Mouse (Mus musculus): ENCODE measurements around the gene Ptpa. TPM values are rescaled to one million over a fixed set of nuclear protein-coding genes. Genes with fewer than 3 reads are reported as not detected.
"Not testable (repeated sequence)": the region's sequence is repeated elsewhere in the genome, so short reads cannot be mapped to it uniquely, and the experiment has no call there.

The Ptpa gene
- polyA plus RNA-seq, 1 experiment, result 83.1 TPM

GRCm38 (mm10) chr2:30413038-30413973 is 2.5 kb upstream of the Ptpa start:
- TF ChIP-seq CTCF (IDR thresholded peaks at IDR 0.05; ENCODE audit: low read depth, low read length) (no peak), POLR2A (IDR thresholded peaks at IDR 0.05; ENCODE audit: insufficient read depth, low read length) (no peak), EP300 (IDR thresholded peaks at IDR 0.05; ENCODE audit: insufficient read depth, low read depth, low read length) (no peak)
- H3K9me3 ChIP-seq (replicated peaks; ENCODE audit: control insufficient read depth, insufficient read depth, low read length, poor library complexity, severe bottlenecking), result no peaks in the 10 kb centered on the region
- no peak overlapping the region for H3K27ac ChIP-seq (ENCODE audit: insufficient read depth, low read length)
- no peak overlapping the region for H3K9ac ChIP-seq (ENCODE audit: low read depth, poor library complexity, severe bottlenecking)
- no peaks in the 10 kb centered on the region for H3K27me3 ChIP-seq (ENCODE audit: control insufficient read depth, insufficient read depth, low read length, poor library complexity, severe bottlenecking)
- H3K36me3 ChIP-seq (ENCODE audit: control insufficient read depth, insufficient read depth, low read length, poor library complexity, severe bottlenecking), result no peaks in the 10 kb centered on the region
- H3K4me3 ChIP-seq (ENCODE audit: low read depth, low read length), result no peak overlapping the region
- no peaks in the 10 kb centered on the region for H3K4me1 ChIP-seq (ENCODE audit: control insufficient read depth, insufficient read depth, low read length)

GRCm38 (mm10) chr2:30414101-30414500 is 1.7 kb upstream of the Ptpa start:
- TF ChIP-seq POLR2A (IDR thresholded peaks at IDR 0.05; ENCODE audit: insufficient read depth, low read length), result no peak
- no peak for TF ChIP-seq CTCF (IDR thresholded peaks at IDR 0.05; ENCODE audit: low read depth, low read length)
- Histone ChIP-seq H3K9ac (ENCODE audit: low read depth, poor library complexity, severe bottlenecking) (no peak overlapping the region), H3K27me3 (ENCODE audit: control insufficient read depth, insufficient read depth, low read length, poor library complexity, severe bottlenecking) (no peaks in the 10 kb centered on the region), H3K4me1 (ENCODE audit: control insufficient read depth, insufficient read depth, low read length) (no peaks in the 10 kb centered on the region), H3K4me3 (ENCODE audit: low read depth, low read length) (no peak overlapping the region), H3K9me3 (replicated peaks; ENCODE audit: control insufficient read depth, insufficient read depth, low read length, poor library complexity, severe bottlenecking) (no peaks in the 10 kb centered on the region), H3K27ac (ENCODE audit: insufficient read depth, low read length) (no peak overlapping the region), H3K36me3 (ENCODE audit: control insufficient read depth, insufficient read depth, low read length, poor library complexity, severe bottlenecking) (no peaks in the 10 kb centered on the region)

- Histone ChIP-seq H3K27ac (ENCODE audit: insufficient read depth, low read length) (no peak overlapping the region), H3K4me1 (ENCODE audit: control insufficient read depth, insufficient read depth, low read length) (no peaks in the 10 kb centered on the region), H3K36me3 (ENCODE audit: control insufficient read depth, insufficient read depth, low read length, poor library complexity, severe bottlenecking) (no peaks in the 10 kb centered on the region), H3K9me3 (replicated peaks; ENCODE audit: control insufficient read depth, insufficient read depth, low read length, poor library complexity, severe bottlenecking) (no peaks in the 10 kb centered on the region), H3K9ac (ENCODE audit: low read depth, poor library complexity, severe bottlenecking) (peak overlapping the region; percentile 98), H3K4me3 (ENCODE audit: low read depth, low read length) (peak overlapping the region; percentile 77), H3K27me3 (ENCODE audit: control insufficient read depth, insufficient read depth, low read length, poor library complexity, severe bottlenecking) (no peaks in the 10 kb centered on the region)
- TF ChIP-seq CTCF (IDR thresholded peaks at IDR 0.05; ENCODE audit: low read depth, low read length), result no peak
- TF ChIP-seq POLR2A (IDR thresholded peaks at IDR 0.05; ENCODE audit: insufficient read depth, low read length), result no peak
- TF ChIP-seq EP300 (IDR thresholded peaks at IDR 0.05; ENCODE audit: insufficient read depth, low read depth, low read length), result no peak
Observed at GRCm38 (mm10) chr2:30414681-30415080, 1.2 kb upstream of the Ptpa start.

- no peaks in the 10 kb centered on the region for H3K4me1 ChIP-seq (ENCODE audit: control insufficient read depth, insufficient read depth, low read length)
- TF ChIP-seq EP300 (IDR thresholded peaks at IDR 0.05; ENCODE audit: insufficient read depth, low read depth, low read length) (0 out of 2 replicates have a peak, but pooled peaks have one; percentile 52), CTCF (IDR thresholded peaks at IDR 0.05; ENCODE audit: low read depth, low read length) (no peak), POLR2A (IDR thresholded peaks at IDR 0.05; ENCODE audit: insufficient read depth, low read length) (no peak)
- no peaks in the 10 kb centered on the region for H3K27me3 ChIP-seq (ENCODE audit: control insufficient read depth, insufficient read depth, low read length, poor library complexity, severe bottlenecking)
- H3K27ac ChIP-seq (ENCODE audit: insufficient read depth, low read length), result peak within 1 kb of the TSS; percentile 27
- H3K9me3 ChIP-seq (replicated peaks; ENCODE audit: control insufficient read depth, insufficient read depth, low read length, poor library complexity, severe bottlenecking), result no peaks in the 10 kb centered on the region
- H3K4me3 ChIP-seq (ENCODE audit: low read depth, low read length), result peak within 1 kb of the TSS; percentile 86
- H3K9ac ChIP-seq (ENCODE audit: low read depth, poor library complexity, severe bottlenecking), result peak within 1 kb of the TSS; percentile 98
- no peaks in the 10 kb centered on the region for H3K36me3 ChIP-seq (ENCODE audit: control insufficient read depth, insufficient read depth, low read length, poor library complexity, severe bottlenecking)
Observed at GRCm38 (mm10) chr2:30415157-30415935, 493 bp upstream of the Ptpa start, which contains the start of gene Crat. TSS of gene Crat (minus strand) at chr2:30415813.

- peak overlapping the region; percentile 98 for H3K9ac ChIP-seq (ENCODE audit: low read depth, poor library complexity, severe bottlenecking)
Observed at GRCm38 (mm10) chr2:30416649-30416965, 768 bp downstream of the Ptpa start.

GRCm38 (mm10) chr2:30417154-30417553 is 1.3 kb downstream of the Ptpa start:
- Histone ChIP-seq H3K9ac (ENCODE audit: low read depth, poor library complexity, severe bottlenecking) (peak overlapping the region; percentile 98; the same call in 1 of the 2 replicates), H3K4me3 (ENCODE audit: low read depth, low read length) (0 out of 2 replicates have a peak overlapping the region, but pooled peaks have one; percentile 9)
- not testable (repeated sequence) for H3K27ac ChIP-seq (ENCODE audit: insufficient read depth, low read length); H3K9me3 ChIP-seq (replicated peaks; ENCODE audit: control insufficient read depth, insufficient read depth, low read length, poor library complexity, severe bottlenecking); H3K4me1 ChIP-seq (ENCODE audit: control insufficient read depth, insufficient read depth, low read length); H3K36me3 ChIP-seq (ENCODE audit: control insufficient read depth, insufficient read depth, low read length, poor library complexity, severe bottlenecking); H3K27me3 ChIP-seq (ENCODE audit: control insufficient read depth, insufficient read depth, low read length, poor library complexity, severe bottlenecking)

More at GRCm38 (mm10) chr2:30416649-30416965, 768 bp downstream of the Ptpa start:
- peak overlapping the region; percentile 86 for H3K4me3 ChIP-seq (ENCODE audit: low read depth, low read length)
- H3K27ac ChIP-seq (ENCODE audit: insufficient read depth, low read length), result peak overlapping the region; percentile 27; the same call in 1 of the 2 replicates
- no peak for TF ChIP-seq CTCF (IDR thresholded peaks at IDR 0.05; ENCODE audit: low read depth, low read length)
- no peak for TF ChIP-seq EP300 (IDR thresholded peaks at IDR 0.05; ENCODE audit: insufficient read depth, low read depth, low read length)
- TF ChIP-seq POLR2A (IDR thresholded peaks at IDR 0.05; ENCODE audit: insufficient read depth, low read length), result no peak
- H3K27me3 ChIP-seq (ENCODE audit: control insufficient read depth, insufficient read depth, low read length, poor library complexity, severe bottlenecking), result no peaks in the 10 kb centered on the region
- no peaks in the 10 kb centered on the region for H3K36me3 ChIP-seq (ENCODE audit: control insufficient read depth, insufficient read depth, low read length, poor library complexity, severe bottlenecking)
- H3K4me1 ChIP-seq (ENCODE audit: control insufficient read depth, insufficient read depth, low read length), result no peaks in the 10 kb centered on the region
- H3K9me3 ChIP-seq (replicated peaks; ENCODE audit: control insufficient read depth, insufficient read depth, low read length, poor library complexity, severe bottlenecking), result no peaks in the 10 kb centered on the region

All from ES-Bruce4 (cell line).